Mouse (Mus musculus) embryo, embryonic 11 days (tissue): Measurements from ENCODE around the gene Bcl2l1.
A peak's percentile ranks its signal among the peaks of the same experiment; 100 is the strongest.

ENCODE experiments used
- DNase-seq: peaks from one replicate; pipeline ENCODE4 v3.0.0-alpha.2; 2015

The Bcl2l1 gene

GRCm38 (mm10) chr2:152799954-152800761 lies 31.4 kb downstream of the Bcl2l1 start:
- no peak for DNase-seq

- no peak for DNase-seq
Measured at GRCm38 (mm10) chr2:152797589-152797988, 33.9 kb downstream of the Bcl2l1 start.

GRCm38 (mm10) chr2:152794281-152794827 lies 37.2 kb downstream of the Bcl2l1 start:
- DNase-seq, result no peak

- no peak for DNase-seq
Measured at GRCm38 (mm10) chr2:152793381-152793780, 38.1 kb downstream of the Bcl2l1 start.

GRCm38 (mm10) chr2:152792461-152792860 lies 39.1 kb downstream of the Bcl2l1 start:
- no peak for DNase-seq

GRCm38 (mm10) chr2:152789591-152789999 lies 41.9 kb downstream of the Bcl2l1 start:
- DNase-seq, result peak; percentile 44

GRCm38 (mm10) chr2:152788892-152789421 lies 42.6 kb downstream of the Bcl2l1 start:
- DNase-seq, result no peak

GRCm38 (mm10) chr2:152787543-152787942 lies 44.0 kb downstream of the Bcl2l1 start:
- DNase-seq, result no peak

- no peak for DNase-seq
Measured at GRCm38 (mm10) chr2:152787136-152787535, 44.4 kb downstream of the Bcl2l1 start.

GRCm38 (mm10) chr2:152785446-152786350 lies 45.8 kb downstream of the Bcl2l1 start:
- no peak for DNase-seq

GRCm38 (mm10) chr2:152784640-152785039 lies 46.9 kb downstream of the Bcl2l1 start:
- no peak for DNase-seq

GRCm38 (mm10) chr2:152783241-152783640 lies 48.3 kb downstream of the Bcl2l1 start:
- no peak for DNase-seq

GRCm38 (mm10) chr2:152782656-152783055 lies 48.9 kb downstream of the Bcl2l1 start:
- DNase-seq, result no peak

- no peak for DNase-seq
Measured at GRCm38 (mm10) chr2:152781031-152781711, 50.4 kb downstream of the Bcl2l1 start.

- no peak for DNase-seq
Measured at GRCm38 (mm10) chr2:152780466-152780865, 51.1 kb downstream of the Bcl2l1 start.

- DNase-seq, result no peak
Measured at GRCm38 (mm10) chr2:152777081-152777480, 54.4 kb downstream of the Bcl2l1 start.

- DNase-seq, result no peak
Measured at GRCm38 (mm10) chr2:152776435-152776834, 55.1 kb downstream of the Bcl2l1 start.

- DNase-seq, result no peak
Measured at GRCm38 (mm10) chr2:152776019-152776418, 55.5 kb downstream of the Bcl2l1 start.

GRCm38 (mm10) chr2:152775357-152775756 lies 56.2 kb downstream of the Bcl2l1 start:
- no peak for DNase-seq

- DNase-seq, result no peak
Measured at GRCm38 (mm10) chr2:152772231-152772630, 59.3 kb downstream of the Bcl2l1 start.

GRCm38 (mm10) chr2:152771571-152771970 lies 60.0 kb downstream of the Bcl2l1 start:
- no peak for DNase-seq

GRCm38 (mm10) chr2:152769677-152770076 lies 61.9 kb downstream of the Bcl2l1 start:
- DNase-seq, result no peak
